Mouse (Mus musculus): Measurements from ENCODE around the gene Klhl36. TPM values are rescaled to one million over a fixed set of nuclear protein-coding genes. Genes with fewer than 3 reads are reported as not detected.
A peak's percentile ranks its signal among the peaks of the same experiment; 100 is the strongest.

The Klhl36 gene
- polyA plus RNA-seq, 1 experiment from 2014 or later: 7.7 TPM

GRCm38 (mm10) chr8:119914161-119914560 is 52.1 kb downstream of the Klhl36 start:
- no peaks in the 10 kb centered on the region for H3K9me3 ChIP-seq (replicated peaks)
- peak overlapping the region; percentile 88 for H3K4me3 ChIP-seq
- peak overlapping the region; percentile 91 for H3K4me2 ChIP-seq
- H3K36me3 ChIP-seq: peaks cover 22% of the 10 kb centered on the region
- WGBS (ENCODE audit: insufficient replicate concordance): 18% methylated on average over 2 of the region's 2 CpGs
- no peak for ATAC-seq
- peak overlapping the region; percentile 99 for H3K27ac ChIP-seq
- H3K4me1 ChIP-seq: peaks cover 84% of the 10 kb centered on the region
- H3K9ac ChIP-seq: peak overlapping the region; percentile 97
- H3K27me3 ChIP-seq (replicated peaks): no peaks in the 10 kb centered on the region

DNA sequence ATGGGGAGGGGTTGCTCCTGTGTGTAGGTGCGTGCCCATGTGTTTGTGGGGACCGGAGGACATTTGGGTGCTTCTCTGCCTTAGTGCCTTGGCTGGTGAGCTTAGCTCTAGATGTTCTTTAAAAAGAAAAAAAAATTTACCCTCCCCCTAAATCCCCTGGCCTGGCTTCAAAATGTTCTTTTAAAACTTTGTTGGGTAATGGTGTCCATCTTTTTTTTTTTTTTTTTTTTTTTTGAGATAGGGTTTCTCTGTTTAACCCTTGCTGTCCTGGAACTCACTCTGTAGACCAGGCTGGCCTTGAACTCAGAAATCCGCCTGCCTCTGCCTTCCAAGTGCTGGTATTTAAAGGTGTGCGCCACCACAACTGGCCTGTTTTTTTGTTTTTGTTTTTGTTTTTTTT is 53.2 kb downstream of the Klhl36 start:
- Histone ChIP-seq H3K9ac (peak overlapping the region; percentile 64), H3K4me3 (peak overlapping the region; percentile 54; the same call in 1 of the 2 replicates), H3K27me3 (replicated peaks) (no peaks in the 10 kb centered on the region), H3K4me1 (peaks cover 85% of the 10 kb centered on the region), H3K36me3 (peaks cover 29% of the 10 kb centered on the region), H3K9me3 (replicated peaks) (no peaks in the 10 kb centered on the region), H3K27ac (peak overlapping the region; percentile 99), H3K4me2 (peak overlapping the region; percentile 91)
- 70% methylated on average over 4 of the region's 4 CpGs for WGBS (ENCODE audit: insufficient replicate concordance)
- ATAC-seq: no peak

DNA sequence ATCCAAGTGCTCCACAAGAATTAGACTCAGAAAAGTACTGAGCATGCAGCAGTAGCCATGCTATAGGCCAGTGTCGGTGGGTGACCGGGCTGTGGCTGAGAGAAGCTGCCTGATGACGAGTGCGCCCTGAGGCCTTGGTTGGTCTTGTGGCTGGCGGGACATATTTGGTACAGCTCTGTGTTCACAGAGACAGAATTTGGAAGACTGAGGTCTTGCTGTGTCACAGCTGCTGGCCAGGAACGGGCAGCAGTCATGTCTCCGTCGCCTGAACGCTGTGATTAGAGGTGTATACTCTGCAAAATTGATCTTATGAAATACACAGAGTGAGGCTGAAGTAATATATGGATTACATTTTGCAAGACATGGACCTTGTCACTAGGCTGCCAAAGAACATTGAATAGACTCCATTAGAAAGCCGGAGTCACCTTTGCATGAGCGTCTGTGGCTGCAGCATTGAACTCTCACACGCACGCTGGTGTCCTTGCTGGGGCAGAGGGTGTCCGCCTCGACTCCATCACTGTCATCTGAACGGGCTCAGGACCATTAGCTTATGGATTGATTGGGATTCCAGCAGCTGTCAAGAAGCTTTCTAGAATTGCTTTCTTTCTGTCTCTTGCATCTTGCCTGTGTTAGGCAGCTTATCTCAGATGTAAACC is 54.3 kb downstream of the Klhl36 start:
- ATAC-seq: no peak
- peak overlapping the region; percentile 54 for H3K4me3 ChIP-seq
- no peaks in the 10 kb centered on the region for H3K9me3 ChIP-seq (replicated peaks)
- WGBS (ENCODE audit: insufficient replicate concordance): 59% methylated on average over 16 of the region's 16 CpGs
- peak overlapping the region; percentile 64 for H3K9ac ChIP-seq
- H3K27me3 ChIP-seq (replicated peaks): no peaks in the 10 kb centered on the region
- H3K27ac ChIP-seq: peak overlapping the region; percentile 99
- H3K36me3 ChIP-seq: peaks cover 40% of the 10 kb centered on the region
- peaks cover 96% of the 10 kb centered on the region for H3K4me1 ChIP-seq
- H3K4me2 ChIP-seq: peak overlapping the region; percentile 91

GRCm38 (mm10) chr8:119917415-119917814 is 55.3 kb downstream of the Klhl36 start:
- H3K4me1 ChIP-seq: peaks cover 100% of the 10 kb centered on the region
- WGBS (ENCODE audit: insufficient replicate concordance): 36% methylated on average over 3 of the region's 3 CpGs
- no peaks in the 10 kb centered on the region for H3K27me3 ChIP-seq (replicated peaks)
- peak overlapping the region; percentile 64 for H3K9ac ChIP-seq
- H3K36me3 ChIP-seq: peaks cover 43% of the 10 kb centered on the region
- no peaks in the 10 kb centered on the region for H3K9me3 ChIP-seq (replicated peaks)
- 0 out of 2 replicates have a peak, but pooled peaks have one; percentile 6 for ATAC-seq
- peak overlapping the region; percentile 99 for H3K27ac ChIP-seq
- H3K4me3 ChIP-seq: peak overlapping the region; percentile 54
- peak overlapping the region; percentile 91 for H3K4me2 ChIP-seq

DNA sequence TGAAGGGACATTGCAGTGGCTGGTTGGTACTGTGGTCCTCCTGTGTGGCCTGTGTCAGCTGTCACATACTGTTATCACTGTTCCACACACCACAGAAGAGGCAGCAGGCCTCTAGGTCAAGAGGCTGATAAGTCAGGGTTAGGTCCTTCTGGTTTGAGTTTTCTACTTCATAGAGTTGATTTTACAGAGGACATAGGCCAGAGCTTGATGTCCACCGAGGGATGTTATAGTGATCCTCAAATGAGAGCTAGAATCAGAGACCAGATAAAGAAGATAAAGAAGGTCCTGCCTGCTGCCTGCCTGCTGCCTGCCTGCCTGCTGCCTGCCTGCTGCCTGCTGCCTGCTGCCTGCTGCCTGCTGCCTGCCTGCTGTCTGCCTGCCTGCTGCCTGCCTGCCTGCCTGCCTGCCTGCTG is 56.1 kb downstream of the Klhl36 start:
- Histone ChIP-seq H3K36me3 (peaks cover 41% of the 10 kb centered on the region), H3K9ac (peak overlapping the region; percentile 69), H3K4me2 (peak overlapping the region; percentile 91), H3K4me1 (peaks cover 97% of the 10 kb centered on the region), H3K4me3 (peak overlapping the region; percentile 54), H3K27me3 (replicated peaks) (no peaks in the 10 kb centered on the region), H3K27ac (peak overlapping the region; percentile 99), H3K9me3 (replicated peaks) (no peaks in the 10 kb centered on the region)
- ATAC-seq: peak; percentile 99
- 12% methylated on average over 1 of the region's 1 CpGs for WGBS (ENCODE audit: insufficient replicate concordance)

DNA sequence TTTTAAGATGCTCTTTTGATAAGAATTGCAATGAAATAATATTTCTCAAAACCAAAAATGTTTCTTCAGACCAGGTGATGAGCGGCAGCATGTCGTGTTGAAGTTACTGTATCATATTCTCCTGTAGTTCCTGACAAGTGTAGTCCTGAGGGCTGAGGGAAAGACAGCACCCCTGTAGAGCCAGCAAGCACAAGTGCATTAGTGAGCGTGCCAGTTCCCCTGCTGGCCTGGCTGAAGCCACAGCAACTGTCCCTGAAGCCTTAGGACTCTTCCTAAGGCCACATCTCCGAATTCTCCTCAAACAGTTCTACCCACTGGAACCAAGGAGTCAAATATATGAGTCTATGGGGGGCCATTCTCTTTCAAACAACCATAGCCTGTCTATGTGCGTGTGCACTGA is 61.2 kb downstream of the Klhl36 start:
- WGBS (ENCODE audit: insufficient replicate concordance): 86% methylated on average over 5 of the region's 5 CpGs

GRCm38 (mm10) chr8:119925428-119925827 is 63.4 kb downstream of the Klhl36 start:
- no peak overlapping the region for H3K27ac ChIP-seq
- H3K4me2 ChIP-seq: no peak overlapping the region
- no peak overlapping the region for H3K4me3 ChIP-seq
- WGBS (ENCODE audit: insufficient replicate concordance): 87% methylated on average over 4 of the region's 4 CpGs
- peaks cover 86% of the 10 kb centered on the region for H3K4me1 ChIP-seq
- H3K9ac ChIP-seq: no peak overlapping the region
- no peaks in the 10 kb centered on the region for H3K9me3 ChIP-seq (replicated peaks)
- H3K36me3 ChIP-seq: peaks cover 39% of the 10 kb centered on the region
- ATAC-seq: no peak
- no peaks in the 10 kb centered on the region for H3K27me3 ChIP-seq (replicated peaks)

More for the DNA sequence above, 61.2 kb downstream of the Klhl36 start:
- no peaks in the 10 kb centered on the region for H3K9me3 ChIP-seq (replicated peaks)
- H3K9ac ChIP-seq: no peak overlapping the region
- H3K4me1 ChIP-seq: peaks cover 91% of the 10 kb centered on the region
- peaks cover 45% of the 10 kb centered on the region for H3K36me3 ChIP-seq
- ATAC-seq: no peak
- no peak overlapping the region for H3K4me3 ChIP-seq
- no peaks in the 10 kb centered on the region for H3K27me3 ChIP-seq (replicated peaks)
- no peak overlapping the region for H3K27ac ChIP-seq
- H3K4me2 ChIP-seq: no peak overlapping the region

GRCm38 (mm10) chr8:119926474-119926873 is 64.4 kb downstream of the Klhl36 start:
- no peaks in the 10 kb centered on the region for H3K27me3 ChIP-seq (replicated peaks)
- H3K9me3 ChIP-seq (replicated peaks): no peaks in the 10 kb centered on the region
- no peak overlapping the region for H3K27ac ChIP-seq
- 37% methylated on average over 2 of the region's 2 CpGs for WGBS (ENCODE audit: insufficient replicate concordance)
- H3K4me3 ChIP-seq: no peak overlapping the region
- H3K4me1 ChIP-seq: peaks cover 81% of the 10 kb centered on the region
- peaks cover 34% of the 10 kb centered on the region for H3K36me3 ChIP-seq
- no peak overlapping the region for H3K9ac ChIP-seq
- H3K4me2 ChIP-seq: no peak overlapping the region
- ATAC-seq: no peak

Other genes with a start within 250 kb of the Klhl36 start
- gene Adad2, start 249.5 kb upstream of the Klhl36 start, polyA plus RNA-seq (2016; fragmentation: Nextera tagmentation; extraction: Ambion mirVana): 0.08 TPM in 1 of 2 replicates, not detected in the other
- gene Kcng4, start 226.6 kb upstream of the Klhl36 start, polyA plus RNA-seq (2016; fragmentation: Nextera tagmentation; extraction: Ambion mirVana): not detected in 2 replicates
- gene Wfdc1, start 195.9 kb upstream of the Klhl36 start, polyA plus RNA-seq (2016; fragmentation: Nextera tagmentation; extraction: Ambion mirVana): 0.41 and 0.66 TPM in 2 replicates
- 0.07 and 0.14 TPM in 2 replicates for gene Atp2c2, start 162.3 kb upstream of the Klhl36 start, polyA plus RNA-seq (2016; fragmentation: Nextera tagmentation; extraction: Ambion mirVana)
- gene Tldc1, start 83.8 kb upstream of the Klhl36 start, polyA plus RNA-seq (2016; fragmentation: Nextera tagmentation; extraction: Ambion mirVana): 6.1 and 6.7 TPM in 2 replicates
- 46.5 and 49.5 TPM in 2 replicates for gene Cotl1, start 21.7 kb upstream of the Klhl36 start, polyA plus RNA-seq (2016; fragmentation: Nextera tagmentation; extraction: Ambion mirVana)
- gene Usp10, start 48.1 kb downstream of the Klhl36 start, polyA plus RNA-seq (2016; fragmentation: Nextera tagmentation; extraction: Ambion mirVana): 124 and 136 TPM in 2 replicates
- not detected in 2 replicates for gene Gm20388, start 48.6 kb downstream of the Klhl36 start, polyA plus RNA-seq (2016; fragmentation: Nextera tagmentation; extraction: Ambion mirVana)
- gene Crispld2, start 130.2 kb downstream of the Klhl36 start, polyA plus RNA-seq (2016; fragmentation: Nextera tagmentation; extraction: Ambion mirVana): 1.7 and 2.1 TPM in 2 replicates
- 26.0 and 26.1 TPM in 2 replicates for gene Zdhhc7, start 239.2 kb downstream of the Klhl36 start, polyA plus RNA-seq (2016; fragmentation: Nextera tagmentation; extraction: Ambion mirVana)